Mouse (Mus musculus) liver, adult 2 months (tissue): ENCODE results near the gene Ier3. TPM values are rescaled to one million over a fixed set of nuclear protein-coding genes. Genes with fewer than 3 reads are reported as not detected.

Experiments
- DNase-seq: peaks from one replicate; pipeline ENCODE4 v3.0.0-alpha.2; 2011; ENCODE audit warnings: low read depth, low spot score; ENCODE audit errors: extremely low read depth
- H3K27ac ChIP-seq: fragments of 200-500 bp; replicated peaks from 2 replicates; pipeline ENCODE4 v1.5.1; 2012; ENCODE audit warnings: low read depth, mild to moderate bottlenecking, control low read depth, inconsistent platforms, low read length; ENCODE audit not compliant: insufficient read depth
- H3K27me3 ChIP-seq: fragments of 200-500 bp; 2 replicates; pipeline ENCODE4 v1.6.1; 2012; ENCODE audit warnings: mild to moderate bottlenecking, moderate library complexity, low read length, inconsistent platforms; ENCODE audit not compliant: control insufficient read depth, insufficient read depth
- H3K36me3 ChIP-seq: fragments of 200-500 bp; 2 replicates; pipeline ENCODE4 v1.6.1; 2012; ENCODE audit warnings: low read length, inconsistent platforms; ENCODE audit not compliant: control insufficient read depth, insufficient read depth
- H3K4me1 ChIP-seq: fragments of 200-500 bp; 2 replicates; pipeline ENCODE4 v1.6.1; 2011; ENCODE audit warnings: low read length; ENCODE audit not compliant: control insufficient read depth, insufficient read depth
- H3K4me3 ChIP-seq: fragments of 200-500 bp; 2 replicates; pipeline ENCODE4 v1.5.1; 2011; ENCODE audit warnings: low read depth, mild to moderate bottlenecking, control low read depth, low read length, moderate library complexity; ENCODE audit not compliant: insufficient read depth
- H3K79me2 ChIP-seq: fragments of 200-500 bp; 2 replicates; pipeline ENCODE4 v1.6.1; 2012; ENCODE audit warnings: inconsistent platforms, mild to moderate bottlenecking, low read length, moderate library complexity; ENCODE audit not compliant: control insufficient read depth, insufficient read depth
- H3K9ac ChIP-seq: fragments of 200-500 bp; 2 replicates; pipeline ENCODE4 v1.6.1; 2012; ENCODE audit warnings: low read depth, mild to moderate bottlenecking, control low read depth, inconsistent platforms, low read length
- CTCF ChIP-seq: fragments of 200-500 bp; IDR thresholded peaks from 2 replicates; pipeline ENCODE4 v1.5.1; 2011; ENCODE audit warnings: low read depth, low read length, control low read depth
- POLR2A ChIP-seq: fragments of 200-500 bp; IDR thresholded peaks from 2 replicates; pipeline ENCODE4 v1.6.1; 2011; ENCODE audit warnings: low read length, control low read depth; ENCODE audit not compliant: insufficient read depth; ENCODE audit errors: extremely low read depth
- WGBS: fragments of 180-500 bp; shearing (Covaris S2); methylation state at CpG from one replicate; pipeline ENCODE4 v1.1.7; 2018; 5-methylcytosine and 5-hydroxymethylcytosine counted together
- polyA plus RNA-seq: library from polyadenylated mRNA; depleted of rRNA; stranded (reverse); fragments of >200 nt; gene quantifications from 2 replicates; pipeline ENCODE4 v1.2.3, GENCODE M21; 2012
- total RNA-seq: library from RNA; depleted of rRNA; stranded (reverse); fragments of >200 nt; gene quantifications from 2 replicates; pipeline ENCODE4 v1.2.3, GENCODE M21; 2014

Gene Ier3
- total and polyA plus RNA-seq, 2 experiments = 0.92 to 1.6 TPM

DNA sequence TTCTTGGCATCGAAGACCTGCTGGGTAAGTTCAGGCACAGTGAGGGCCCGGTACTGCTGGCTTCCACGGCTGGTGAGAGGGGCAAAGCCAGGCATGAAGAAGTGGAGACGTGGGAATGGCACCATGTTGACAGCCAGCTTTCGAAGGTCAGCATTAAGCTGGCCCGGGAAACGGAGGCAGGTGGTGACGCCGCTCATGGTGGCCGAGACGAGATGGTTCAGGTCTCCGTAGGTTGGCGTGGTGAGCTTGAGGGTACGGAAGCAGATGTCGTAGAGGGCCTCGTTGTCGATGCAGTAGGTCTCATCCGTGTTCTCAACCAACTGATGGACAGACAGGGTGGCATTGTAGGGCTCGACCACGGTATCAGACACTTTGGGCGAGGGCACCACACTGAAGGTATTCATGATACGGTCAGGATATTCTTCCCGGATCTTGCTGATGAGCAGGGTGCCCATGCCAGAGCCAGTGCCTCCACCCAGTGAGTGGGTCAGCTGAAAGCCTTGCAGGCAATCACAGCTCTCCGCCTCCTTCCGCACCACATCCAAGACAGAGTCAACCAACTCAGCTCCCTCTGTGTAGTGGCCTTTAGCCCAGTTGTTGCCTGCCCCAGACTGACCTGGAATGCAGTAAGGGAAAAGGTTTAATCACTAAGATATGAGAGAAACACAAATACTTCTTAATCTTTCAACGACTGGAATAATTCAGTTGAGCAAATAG is 14.1 kb downstream of the Ier3 start:
- 77% methylated on average over 26 of the region's 26 CpGs for WGBS
- no peak overlapping the region for H3K27ac ChIP-seq
- H3K4me1 ChIP-seq = peaks cover 17% of the 10 kb centered on the region
- no peak overlapping the region for H3K4me3 ChIP-seq
- no peaks in the 10 kb centered on the region for H3K79me2 ChIP-seq
- no peaks in the 10 kb centered on the region; the same call in 1 of the 2 replicates for H3K36me3 ChIP-seq
- TF ChIP-seq CTCF (no peak), POLR2A (no peak)
- no peak for DNase-seq
- no peak overlapping the region for H3K9ac ChIP-seq
- no peaks in the 10 kb centered on the region for H3K27me3 ChIP-seq

DNA sequence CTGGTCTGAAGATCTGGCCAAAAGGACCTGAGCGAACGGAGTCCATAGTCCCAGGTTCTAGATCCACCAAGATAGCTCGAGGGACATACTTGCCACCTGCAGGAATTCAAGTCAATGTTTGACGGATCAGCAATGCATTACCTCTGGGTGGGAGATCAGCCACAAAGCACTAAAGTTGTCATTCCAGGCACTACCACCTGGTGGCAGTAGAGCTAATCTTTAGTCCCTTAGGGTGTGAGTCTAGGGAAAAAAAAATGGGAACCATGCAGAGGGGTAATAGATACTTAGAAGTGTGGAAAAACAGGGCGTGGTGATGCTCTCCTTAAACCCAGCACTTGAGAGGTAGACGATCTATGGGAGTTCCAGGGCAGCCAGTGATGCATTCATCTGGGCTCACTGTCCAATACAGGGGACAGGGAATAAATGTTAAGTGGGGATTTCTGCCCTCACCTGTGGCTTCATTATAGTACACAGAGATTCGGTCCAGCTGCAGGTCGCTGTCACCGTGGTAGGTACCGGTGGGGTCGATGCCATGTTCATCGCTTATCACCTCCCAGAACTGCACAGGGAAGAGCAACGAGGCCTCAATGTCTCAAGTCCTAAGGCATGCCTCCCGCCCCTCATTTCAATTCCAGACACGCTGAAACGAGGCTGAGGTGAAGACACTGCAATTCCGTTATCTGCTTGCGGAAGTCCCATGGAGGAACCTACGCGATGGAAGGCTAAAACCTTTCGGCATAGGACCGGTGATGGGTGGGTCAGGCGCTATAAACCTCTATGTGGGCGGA is 14.9 kb downstream of the Ier3 start:
- Histone ChIP-seq H3K79me2 (no peaks in the 10 kb centered on the region), H3K4me1 (peaks cover 17% of the 10 kb centered on the region), H3K27me3 (no peaks in the 10 kb centered on the region), H3K4me3 (peak overlapping the region; percentile 90), H3K27ac (0 out of 2 replicates have a peak overlapping the region, but pooled peaks have one; percentile 11), H3K9ac (peak overlapping the region; percentile 24), H3K36me3 (no peaks in the 10 kb centered on the region; the same call in 1 of the 2 replicates)
- no peak for TF ChIP-seq POLR2A
- peak; percentile 46 for TF ChIP-seq CTCF
- 7% methylated on average over 24 of the region's 24 CpGs for WGBS
- peak; percentile 66 for DNase-seq

DNA sequence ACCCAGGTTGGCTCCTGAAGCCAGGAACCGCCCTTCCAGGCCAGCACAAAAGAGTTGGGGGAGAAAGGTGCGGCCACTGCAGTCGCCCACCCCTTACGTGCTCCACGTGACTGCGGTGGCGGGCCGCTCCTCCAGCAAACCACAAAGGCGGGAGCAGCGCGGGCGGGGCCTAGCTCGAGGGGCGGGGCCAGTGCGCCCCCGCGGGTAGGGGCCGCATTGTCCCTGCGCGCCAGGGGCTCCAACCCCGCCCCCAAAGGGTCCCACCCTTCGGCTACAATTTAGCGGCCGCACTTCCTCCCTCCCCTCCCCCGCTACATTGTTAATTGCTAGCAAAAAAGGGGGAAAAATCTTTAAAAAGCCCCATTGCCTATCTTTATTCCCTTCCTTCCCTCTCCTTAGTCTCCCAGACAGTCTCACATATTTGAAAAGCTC is 15.5 kb downstream of the Ier3 start:
- no peaks in the 10 kb centered on the region; the same call in 1 of the 2 replicates for H3K36me3 ChIP-seq
- H3K4me3 ChIP-seq = peak overlapping the region; percentile 90
- peak overlapping the region; percentile 71 for H3K9ac ChIP-seq
- peaks cover 18% of the 10 kb centered on the region for H3K4me1 ChIP-seq
- TF ChIP-seq POLR2A = no peak
- no peak for TF ChIP-seq CTCF
- no peaks in the 10 kb centered on the region for H3K79me2 ChIP-seq
- under 1% methylated on average over 25 of the region's 25 CpGs for WGBS
- peak overlapping the region; percentile 73; the same call in 1 of the 2 replicates for H3K27ac ChIP-seq
- no peak for DNase-seq
- no peaks in the 10 kb centered on the region for H3K27me3 ChIP-seq

DNA sequence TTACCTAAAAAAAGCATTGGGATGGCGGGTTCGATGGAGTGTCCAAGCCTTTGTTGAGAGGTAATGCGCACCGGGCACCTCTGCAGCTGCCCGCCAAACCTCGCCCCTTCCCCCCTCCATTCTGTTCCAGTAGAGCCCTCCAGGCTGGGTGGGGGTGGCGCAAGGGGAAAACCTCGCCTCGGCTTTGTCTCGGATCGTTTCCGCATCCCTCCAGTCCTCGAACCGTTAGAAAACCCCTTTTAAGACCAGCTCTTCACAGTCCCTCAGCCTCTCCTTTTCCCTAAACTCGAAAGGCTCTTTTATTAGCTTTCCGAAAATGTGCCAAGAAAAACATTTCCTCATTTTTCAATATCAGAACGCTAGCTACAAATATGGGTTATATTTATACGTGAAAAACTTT is 16.0 kb downstream of the Ier3 start:
- H3K9ac ChIP-seq = peak overlapping the region; percentile 71
- DNase-seq = no peak
- no peaks in the 10 kb centered on the region for H3K36me3 ChIP-seq
- H3K27me3 ChIP-seq = no peaks in the 10 kb centered on the region
- no peaks in the 10 kb centered on the region for H3K79me2 ChIP-seq
- TF ChIP-seq CTCF (no peak), POLR2A (no peak)
- peak overlapping the region; percentile 73 for H3K27ac ChIP-seq
- under 1% methylated on average over 18 of the region's 18 CpGs for WGBS
- H3K4me3 ChIP-seq = peak overlapping the region; percentile 90
- peaks cover 18% of the 10 kb centered on the region for H3K4me1 ChIP-seq

DNA sequence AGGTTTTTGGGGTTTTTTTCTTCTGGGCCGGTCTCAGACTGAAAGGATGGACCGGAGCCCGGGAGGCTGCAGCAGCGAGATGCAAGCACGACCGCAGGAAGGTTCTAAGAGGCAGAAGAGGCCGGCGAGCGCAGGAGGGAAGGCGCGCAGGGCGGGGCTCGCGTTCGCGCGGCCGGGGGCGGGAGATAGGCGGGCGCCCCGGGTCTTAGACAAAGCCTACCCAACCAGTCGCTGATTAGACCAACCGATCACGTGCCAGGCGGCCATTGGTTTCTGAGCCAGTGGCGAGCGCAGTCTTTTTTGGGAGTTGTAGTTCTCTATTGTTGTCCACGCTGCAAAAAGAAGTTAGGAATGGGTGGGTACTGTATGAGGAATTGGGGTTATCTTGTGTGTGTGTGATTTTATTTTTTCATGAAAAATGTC is 16.6 kb downstream of the Ier3 start, which contains the start of gene Tubb5:
Gene Tubb5 (minus strand): TSS at position 185 of the 423 bp plus-strand sequence.
- peak within 1 kb of the TSS; percentile 90 for H3K4me3 ChIP-seq
- peak within 1 kb of the TSS; percentile 73 for H3K27ac ChIP-seq
- H3K36me3 ChIP-seq = no peaks in the 10 kb centered on the region
- H3K79me2 ChIP-seq = no peaks in the 10 kb centered on the region
- peaks cover 18% of the 10 kb centered on the region for H3K4me1 ChIP-seq
- DNase-seq = peak; percentile 90
- no peaks in the 10 kb centered on the region for H3K27me3 ChIP-seq
- 1% methylated on average over 29 of the region's 29 CpGs for WGBS
- peak within 1 kb of the TSS; percentile 71 for H3K9ac ChIP-seq
- TF ChIP-seq POLR2A (peak; percentile 88), CTCF (no peak)
